Mouse (Mus musculus) forebrain, embryonic 16.5 days (tissue): ENCODE data around the gene Nfam1. TPM values are rescaled to one million over a fixed set of nuclear protein-coding genes. Genes with fewer than 3 reads are reported as not detected.

Experiments used
- ATAC-seq: fragments of 200-750 bp; cut with Nextera tagmentation; 2 replicates; pipeline ENCODE4 v1.8.0; 2017; ENCODE audit warnings: mild to moderate bottlenecking, moderate library complexity
- H3K27ac ChIP-seq: fragments of 300-500 bp; sonication (generic); 2 replicates; pipeline ENCODE4 v1.5.1; 2014; ENCODE audit warnings: low read length, control low read depth
- H3K27me3 ChIP-seq: fragments of 300-500 bp; sonication (generic); replicated peaks from 2 replicates; pipeline ENCODE4 v1.6.1; 2014; ENCODE audit warnings: low read length; ENCODE audit not compliant: control insufficient read depth, insufficient read depth
- H3K36me3 ChIP-seq: fragments of 300-500 bp; sonication (generic); 2 replicates; pipeline ENCODE4 v1.6.1; 2014; ENCODE audit not compliant: control insufficient read depth, insufficient read depth
- H3K4me1 ChIP-seq: fragments of 300-500 bp; sonication (generic); replicated peaks from 2 replicates; pipeline ENCODE4 v1.6.1; 2014; ENCODE audit warnings: low read length; ENCODE audit not compliant: control insufficient read depth, insufficient read depth
- H3K4me2 ChIP-seq: fragments of 300-500 bp; sonication (generic); 2 replicates; pipeline ENCODE4 v1.6.1; 2014; ENCODE audit warnings: mild to moderate bottlenecking, low read length, control low read depth
- H3K4me3 ChIP-seq: fragments of 300-500 bp; sonication (generic); replicated peaks from 2 replicates; pipeline ENCODE4 v1.5.1; 2014; ENCODE audit warnings: mild to moderate bottlenecking, low read length, control low read depth
- H3K9ac ChIP-seq: fragments of 300-500 bp; sonication (generic); replicated peaks from 2 replicates; pipeline ENCODE4 v1.6.1; 2014; ENCODE audit warnings: low read depth, low read length, control low read depth
- H3K9me3 ChIP-seq: fragments of 300-500 bp; sonication (generic); 2 replicates; pipeline ENCODE4 v1.6.1; 2016; ENCODE audit warnings: low read length; ENCODE audit not compliant: control insufficient read depth
- WGBS: fragments of 180-500 bp; shearing (Covaris S2); extraction: QIAGEN DNeasy Blood & Tissue Kit; methylation state at CpG from one replicate; pipeline ENCODE4 v1.1.7; 2014; 5-methylcytosine and 5-hydroxymethylcytosine counted together
- polyA plus RNA-seq: library from polyadenylated mRNA; unstranded; fragments of >200 nt; fragmentation: Nextera tagmentation; extraction: Ambion mirVana; gene quantifications from 2 replicates; pipeline ENCODE4 v1.2.1, GENCODE M21; 2015

The Nfam1 gene
- polyA plus RNA-seq, 1 experiment from 2014 or later, result 1.5 TPM

GRCm38 (mm10) chr15:83043362-83043708 is 10.2 kb upstream of the Nfam1 start:
- H3K9me3 ChIP-seq, result 0 out of 2 replicates have a peak, but pooled peaks cover 4% of the 10 kb centered on the region
- no peak overlapping the region for H3K4me3 ChIP-seq
- H3K4me2 ChIP-seq, result peak overlapping the region; percentile 48
- H3K9ac ChIP-seq, result no peak overlapping the region
- ATAC-seq, result no peak
- no peaks in the 10 kb centered on the region for H3K36me3 ChIP-seq
- peaks cover 20% of the 10 kb centered on the region for H3K4me1 ChIP-seq
- no peaks in the 10 kb centered on the region for H3K27me3 ChIP-seq
- peak overlapping the region; percentile 80; the same call in 1 of the 2 replicates for H3K27ac ChIP-seq
- 66% methylated on average over 22 of the region's 22 CpGs for WGBS

GRCm38 (mm10) chr15:83042655-83043361 is 9.7 kb upstream of the Nfam1 start:
- ATAC-seq, result peak; percentile 67; the same call in 1 of the 2 replicates
- 0% methylated on average over 6 of the region's 6 CpGs for WGBS
- Histone ChIP-seq H3K27ac (peak overlapping the region; percentile 80), H3K36me3 (no peaks in the 10 kb centered on the region), H3K27me3 (no peaks in the 10 kb centered on the region), H3K4me3 (peak overlapping the region; percentile 25), H3K4me2 (peak overlapping the region; percentile 48), H3K9me3 (0 out of 2 replicates have a peak, but pooled peaks cover 4% of the 10 kb centered on the region), H3K9ac (peak overlapping the region; percentile 53), H3K4me1 (peaks cover 24% of the 10 kb centered on the region)

DNA sequence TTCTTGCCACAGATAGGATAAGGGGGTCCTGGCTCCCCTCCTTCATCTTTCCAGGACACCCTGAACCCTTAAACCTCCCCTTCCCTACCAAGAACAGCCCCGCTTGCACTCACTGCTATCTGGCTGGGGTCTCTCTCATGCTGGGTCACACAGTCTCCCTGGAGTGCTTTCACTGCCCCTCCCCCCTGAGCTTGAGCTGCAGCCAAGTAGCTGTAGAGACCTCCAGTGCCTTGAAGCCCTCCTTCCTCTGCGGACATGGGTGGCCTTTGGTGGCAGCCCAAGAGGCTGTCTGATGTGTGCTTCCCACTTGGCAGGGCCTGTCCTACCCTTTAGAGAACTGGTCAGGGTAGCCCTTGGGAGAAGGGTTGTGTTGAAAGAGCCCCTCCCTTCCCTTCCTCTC is 7.0 kb upstream of the Nfam1 start:
- no peak overlapping the region; the same call in 1 of the 2 replicates for H3K9ac ChIP-seq
- H3K27ac ChIP-seq, result no peak overlapping the region
- 24% methylated on average over 2 of the region's 2 CpGs for WGBS
- ATAC-seq, result no peak
- H3K4me2 ChIP-seq, result no peak overlapping the region
- H3K9me3 ChIP-seq, result no peaks in the 10 kb centered on the region
- H3K4me3 ChIP-seq, result no peak overlapping the region
- H3K36me3 ChIP-seq, result no peaks in the 10 kb centered on the region
- H3K27me3 ChIP-seq, result no peaks in the 10 kb centered on the region
- peaks cover 37% of the 10 kb centered on the region for H3K4me1 ChIP-seq

- no peaks in the 10 kb centered on the region for H3K36me3 ChIP-seq
- no peak overlapping the region for H3K4me3 ChIP-seq
- H3K27me3 ChIP-seq, result no peaks in the 10 kb centered on the region
- no peaks in the 10 kb centered on the region for H3K9me3 ChIP-seq
- H3K4me2 ChIP-seq, result no peak overlapping the region
- WGBS, result 59% methylated on average over 3 of the region's 3 CpGs
- H3K27ac ChIP-seq, result no peak overlapping the region
- no peak for ATAC-seq
- peaks cover 50% of the 10 kb centered on the region for H3K4me1 ChIP-seq
- H3K9ac ChIP-seq, result no peak overlapping the region
These were observed 5.7 kb upstream of the Nfam1 start for GRCm38 (mm10) chr15:83038812-83039211.

DNA sequence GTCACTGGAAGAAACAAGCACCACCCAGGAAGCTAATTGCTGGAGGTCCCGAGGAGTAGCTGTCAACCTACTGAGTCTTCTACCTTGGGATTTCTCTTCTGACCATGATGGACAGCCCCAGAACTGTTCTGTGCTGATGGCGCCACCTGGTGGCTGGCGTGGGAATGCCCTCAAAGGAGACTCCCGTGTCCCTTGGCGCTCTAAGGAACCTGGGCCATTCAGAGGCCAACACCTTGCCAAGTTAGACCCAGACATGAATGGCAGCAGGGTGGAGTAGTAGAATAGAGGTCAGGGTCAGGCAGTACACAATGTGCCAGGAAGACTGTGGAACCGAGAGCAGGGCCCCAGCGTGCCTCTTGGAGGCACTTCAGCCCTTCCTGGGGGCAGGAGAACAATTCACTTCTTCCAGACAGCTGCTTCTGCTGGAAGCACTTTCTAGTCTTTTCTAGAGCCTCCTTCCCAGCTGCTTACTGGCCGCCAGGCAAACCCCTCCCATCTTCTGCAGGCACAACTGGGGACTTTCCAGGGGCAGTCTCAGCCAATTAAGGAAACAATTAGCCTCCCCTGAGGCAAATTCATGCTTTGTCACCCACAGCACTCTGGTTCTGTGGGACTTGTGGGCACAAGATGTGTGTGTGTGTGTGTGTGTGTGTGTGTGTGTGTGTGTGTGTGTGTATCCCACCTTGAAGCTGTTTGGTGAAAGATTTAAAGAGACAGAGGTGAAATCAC is 4.8 kb upstream of the Nfam1 start:
- no peak overlapping the region for H3K4me2 ChIP-seq
- 0% methylated on average over 8 of the region's 8 CpGs for WGBS
- peak; percentile 24; the same call in 1 of the 2 replicates for ATAC-seq
- H3K9ac ChIP-seq, result no peak overlapping the region
- no peak overlapping the region for H3K27ac ChIP-seq
- H3K4me3 ChIP-seq, result no peak overlapping the region
- no peaks in the 10 kb centered on the region for H3K36me3 ChIP-seq
- peaks cover 52% of the 10 kb centered on the region for H3K4me1 ChIP-seq
- no peaks in the 10 kb centered on the region for H3K27me3 ChIP-seq
- no peaks in the 10 kb centered on the region for H3K9me3 ChIP-seq

- ATAC-seq, result peak; percentile 26; the same call in 1 of the 2 replicates
- H3K4me3 ChIP-seq, result no peak overlapping the region
- no peak overlapping the region for H3K4me2 ChIP-seq
- H3K4me1 ChIP-seq, result peaks cover 48% of the 10 kb centered on the region
- no peaks in the 10 kb centered on the region for H3K9me3 ChIP-seq
- H3K9ac ChIP-seq, result no peak overlapping the region
- 54% methylated on average over 14 of the region's 14 CpGs for WGBS
- H3K27ac ChIP-seq, result no peak overlapping the region
- no peaks in the 10 kb centered on the region for H3K36me3 ChIP-seq
- H3K27me3 ChIP-seq, result no peaks in the 10 kb centered on the region
These were observed 3.9 kb upstream of the Nfam1 start for GRCm38 (mm10) chr15:83036900-83037519.

GRCm38 (mm10) chr15:83036089-83036488 is 3.0 kb upstream of the Nfam1 start:
- H3K9me3 ChIP-seq, result no peaks in the 10 kb centered on the region
- H3K9ac ChIP-seq, result no peak overlapping the region
- no peaks in the 10 kb centered on the region for H3K27me3 ChIP-seq
- 61% methylated on average over 7 of the region's 7 CpGs for WGBS
- H3K4me2 ChIP-seq, result no peak overlapping the region
- no peak overlapping the region for H3K27ac ChIP-seq
- no peak for ATAC-seq
- peaks cover 48% of the 10 kb centered on the region for H3K4me1 ChIP-seq
- no peak overlapping the region for H3K4me3 ChIP-seq
- no peaks in the 10 kb centered on the region for H3K36me3 ChIP-seq

DNA sequence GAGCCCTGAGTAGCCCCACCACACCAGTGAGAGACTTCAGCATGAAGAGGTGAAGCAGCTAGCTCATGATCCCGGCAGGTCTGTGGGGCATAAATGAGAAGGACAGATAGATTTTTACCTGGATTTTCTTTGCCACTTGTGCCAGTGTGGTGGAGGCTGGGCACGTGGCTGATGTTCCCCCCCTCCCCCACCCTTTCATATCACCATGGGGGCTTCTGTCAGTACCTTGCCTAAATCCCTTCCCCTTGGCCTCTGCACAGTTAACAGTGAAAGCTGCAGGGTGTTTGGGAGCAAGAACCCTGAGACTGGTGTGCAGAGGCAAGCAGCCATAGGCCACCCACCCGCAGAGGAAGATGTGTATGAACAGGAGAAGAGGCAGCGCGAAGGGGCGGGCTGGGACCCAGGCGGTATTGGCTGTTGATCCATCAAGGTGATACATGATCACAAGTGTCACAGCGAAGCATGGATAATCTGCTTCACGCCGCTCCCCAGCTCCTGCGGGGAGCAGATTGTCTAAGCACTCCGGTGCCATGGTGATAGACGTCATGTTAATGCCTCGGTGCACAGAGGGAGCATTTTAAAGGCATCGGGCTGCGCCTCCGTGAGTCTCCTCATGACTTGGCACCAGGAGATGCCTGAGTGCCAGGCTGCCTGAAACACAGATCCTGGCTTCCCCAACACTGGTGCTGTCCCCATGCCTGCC is 1.3 kb upstream of the Nfam1 start:
- 3% methylated on average over 17 of the region's 17 CpGs for WGBS
- H3K36me3 ChIP-seq, result no peaks in the 10 kb centered on the region

DNA sequence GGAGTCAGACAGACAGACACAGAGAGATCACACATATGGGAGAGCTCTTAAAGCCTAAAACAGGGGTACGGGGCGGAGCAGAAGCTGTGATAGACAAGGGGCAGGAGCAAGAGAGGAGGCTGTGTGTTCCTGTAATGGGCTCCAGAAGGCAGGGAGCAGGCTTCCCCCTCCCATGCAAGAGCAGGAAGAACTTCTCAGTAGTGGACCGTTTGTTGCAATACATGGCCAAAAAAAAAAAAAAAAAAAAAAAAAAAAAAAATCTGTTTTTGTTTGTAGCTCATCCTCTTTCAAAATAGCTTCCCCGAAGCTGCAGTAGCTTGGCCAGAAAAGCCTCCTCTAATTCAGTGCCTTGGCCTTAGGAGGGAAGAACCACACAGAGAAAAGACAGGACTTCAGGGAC is 2.2 kb downstream of the Nfam1 start:
- peaks cover 36% of the 10 kb centered on the region for H3K4me1 ChIP-seq
- no peak for ATAC-seq
- no peak overlapping the region for H3K4me3 ChIP-seq
- H3K27me3 ChIP-seq, result 0 out of 2 replicates have a peak, but pooled peaks cover 4% of the 10 kb centered on the region
- no peaks in the 10 kb centered on the region for H3K36me3 ChIP-seq
- 59% methylated on average over 4 of the region's 4 CpGs for WGBS
- no peak overlapping the region for H3K4me2 ChIP-seq
- no peak overlapping the region for H3K27ac ChIP-seq
- H3K9ac ChIP-seq, result no peak overlapping the region
- H3K9me3 ChIP-seq, result no peaks in the 10 kb centered on the region

More for the DNA sequence above, 1.3 kb upstream of the Nfam1 start:
- H3K4me1 ChIP-seq, result peaks cover 48% of the 10 kb centered on the region
- H3K9me3 ChIP-seq, result no peaks in the 10 kb centered on the region
- peak overlapping the region; percentile 14 for H3K9ac ChIP-seq
- peak; percentile 82 for ATAC-seq
- no peaks in the 10 kb centered on the region for H3K27me3 ChIP-seq
- H3K27ac ChIP-seq, result peak overlapping the region; percentile 74
- H3K4me2 ChIP-seq, result peak overlapping the region; percentile 33
- H3K4me3 ChIP-seq, result peak overlapping the region; percentile 10; the same call in 1 of the 2 replicates
